Mouse (Mus musculus) left cerebral cortex, postnatal 4 days (tissue): ENCODE data around the gene Htr2b. TPM values are rescaled to one million over a fixed set of nuclear protein-coding genes. Genes with fewer than 3 reads are reported as not detected.
A peak's percentile ranks its signal among the peaks of the same experiment; 100 is the strongest.

Source experiments
- DNase-seq: peaks from one replicate; pipeline ENCODE4 v3.0.0-alpha.2; 2022
- intact Hi-C: fragments of 180-260 bp; cut with DNase I; formaldehyde crosslinking; loops from one replicate; pipeline ENCODE4 v1.15.1; 2025
- total RNA-seq, 2 experiments: library from RNA; stranded (reverse); gene quantifications; 2 replicates each; pipeline ENCODE4 v1.2.3; 2021

The Htr2b gene
- total RNA-seq, 2 experiments from 2014 or later: not detected

- no peak for DNase-seq
- intact Hi-C loops: no loop called here
Observed at GRCm38 (mm10) chr1:86105054-86105453, 6.7 kb downstream of the Htr2b start.

GRCm38 (mm10) chr1:86094413-86094812 is 17.4 kb downstream of the Htr2b start:
- intact Hi-C loops: no loop called here
- no peak for DNase-seq

DNA sequence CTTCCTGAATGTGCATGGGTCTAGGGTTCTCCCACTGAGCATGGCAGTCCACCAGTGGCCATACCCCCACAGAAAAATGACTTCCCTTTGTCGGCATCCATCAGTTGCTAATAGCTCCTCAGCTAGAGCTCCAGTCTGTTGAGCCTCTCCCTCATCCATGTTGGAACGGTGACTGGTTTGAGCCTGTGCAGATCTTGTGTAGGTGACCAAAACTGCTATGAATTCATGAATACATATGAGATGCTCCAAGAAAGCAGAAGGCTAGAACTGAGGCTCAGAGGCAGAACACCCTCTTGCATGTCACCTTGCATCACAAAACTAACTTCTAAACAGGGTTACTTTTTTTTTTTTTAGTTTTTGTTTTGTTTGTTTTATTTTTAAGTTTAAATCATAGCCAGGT is 35.2 kb downstream of the Htr2b start:
- intact Hi-C loops: loop anchor here (5.0 kb wide), 1 partner anchor 276 kb away; no protein-coding TSS in a partner anchor
- DNase-seq: no peak

DNA sequence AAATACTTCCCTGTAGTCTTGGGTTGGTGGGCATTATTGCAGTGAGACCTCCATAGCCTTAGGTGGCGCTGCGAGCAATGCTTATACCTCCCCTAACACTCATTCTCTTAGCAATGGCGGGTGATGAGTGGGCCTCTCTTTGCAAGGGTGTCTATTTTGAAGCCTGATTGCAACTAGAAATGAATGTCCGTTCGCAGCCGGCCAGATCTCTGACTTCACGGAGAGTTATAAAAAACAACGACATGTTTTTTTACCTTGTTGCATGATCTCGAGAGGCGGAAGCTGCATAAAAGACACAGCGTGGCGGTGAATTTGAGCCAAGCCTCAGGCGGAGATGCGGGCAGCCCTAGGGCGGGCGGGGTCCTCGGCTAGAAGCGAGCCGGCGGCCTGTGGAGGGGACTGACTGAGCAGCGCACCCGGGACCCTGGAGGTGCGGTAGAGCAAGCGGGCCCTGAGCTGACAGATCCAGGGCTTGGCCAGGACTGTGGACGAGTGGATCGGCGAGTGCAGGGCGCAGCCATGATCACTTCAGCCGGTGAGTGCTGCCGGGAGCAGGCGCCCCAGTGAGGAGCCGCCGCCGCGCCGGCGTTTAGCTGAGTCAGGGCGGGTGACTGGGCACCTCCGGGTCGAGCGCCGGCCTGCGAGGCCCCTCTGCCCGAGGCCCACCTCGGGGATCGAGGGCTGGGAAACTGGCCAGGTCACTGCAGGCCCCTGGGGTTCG is 47.3 kb downstream of the Htr2b start, which contains the start of gene Psmd1:
Psmd1 (plus strand) TSS at position 117 of the 721 bp plus-strand sequence.
- intact Hi-C loops: no loop called here
- DNase-seq: peak; percentile 90

DNA sequence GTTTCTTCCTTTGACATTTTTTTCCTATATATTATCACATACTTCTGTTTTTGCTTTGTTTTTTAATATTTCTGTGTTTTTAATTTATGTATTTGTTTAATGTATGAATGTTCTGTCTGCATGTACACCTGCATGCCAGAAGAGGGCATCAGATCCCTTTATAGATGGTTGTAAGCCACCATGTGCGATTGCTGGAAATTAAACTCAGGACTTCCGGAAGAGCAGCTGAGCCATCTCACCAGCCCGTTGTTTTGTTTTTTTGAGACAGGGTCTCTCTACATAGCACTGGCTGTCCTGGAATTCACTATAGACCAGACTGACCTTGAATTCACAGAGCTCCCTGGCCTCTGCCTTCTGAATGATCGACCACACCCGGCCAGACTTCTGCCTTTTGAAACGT is 49.2 kb downstream of the Htr2b start:
- intact Hi-C loops: no loop called here
- no peak for DNase-seq

DNA sequence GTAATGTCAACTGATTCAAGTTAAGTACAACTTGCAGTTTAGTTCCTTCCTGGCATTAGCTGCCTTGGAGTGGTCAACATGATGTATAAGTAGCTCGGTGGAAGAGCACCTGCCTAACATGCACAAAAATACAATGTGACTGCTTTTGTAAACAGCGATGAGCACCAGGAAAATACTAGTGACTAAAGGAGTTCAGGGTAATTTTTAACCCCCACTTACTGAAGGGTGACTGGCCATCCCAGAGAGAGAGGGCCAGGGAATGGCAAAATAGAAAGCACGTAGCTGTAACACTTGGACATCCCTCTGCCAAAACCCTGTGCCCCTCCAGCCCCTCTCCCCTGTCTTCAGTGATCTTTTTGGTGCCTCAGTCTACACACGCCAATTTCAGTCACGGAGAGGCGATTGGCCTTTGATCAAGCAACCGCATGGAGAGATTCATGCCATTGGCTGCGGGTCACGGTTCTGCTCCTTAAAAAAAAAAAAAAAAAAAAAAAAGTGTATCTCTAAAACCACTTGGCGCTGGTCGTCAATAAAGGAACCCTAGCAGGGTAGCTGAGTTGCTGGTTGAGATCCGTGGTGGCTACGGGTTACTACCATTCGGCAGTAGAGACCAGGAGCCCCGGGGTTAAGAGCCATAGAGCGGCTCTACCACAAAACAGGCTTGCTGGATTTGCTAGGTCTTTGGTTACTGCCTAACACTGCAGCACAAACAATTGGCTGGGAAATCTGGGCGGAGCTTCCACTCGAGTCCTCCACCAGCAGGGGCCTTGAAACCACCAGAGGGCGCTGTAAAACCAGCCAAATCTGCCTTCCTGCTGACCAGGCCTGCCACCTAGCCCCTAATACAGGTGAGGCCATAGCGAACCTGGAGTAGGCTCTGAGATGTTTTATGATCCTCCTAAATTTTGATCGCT is 52.7 kb downstream of the Htr2b start:
- intact Hi-C loops: no loop called here
- peak; percentile 95 for DNase-seq

DNA sequence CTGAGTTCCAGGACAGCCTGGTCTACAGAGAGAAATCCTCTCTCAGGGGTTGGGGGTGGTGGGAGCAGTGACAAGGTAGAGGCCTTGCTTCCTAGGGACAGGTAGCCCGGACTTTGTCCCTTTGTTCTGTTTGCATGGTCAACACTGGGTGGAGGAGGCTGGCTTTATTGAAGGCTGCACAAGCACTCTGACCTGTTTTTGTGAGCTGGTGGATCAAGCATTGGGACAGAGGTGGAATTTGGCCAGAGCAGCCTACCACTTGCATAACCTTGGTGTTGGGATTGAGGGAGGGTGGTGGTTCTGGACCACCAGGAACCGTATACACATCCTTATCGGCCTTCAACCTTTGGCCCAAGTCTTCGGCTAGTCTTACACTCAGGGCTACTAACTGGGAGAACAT is 55.5 kb downstream of the Htr2b start:
- no peak for DNase-seq
- intact Hi-C loops: no loop called here

DNA sequence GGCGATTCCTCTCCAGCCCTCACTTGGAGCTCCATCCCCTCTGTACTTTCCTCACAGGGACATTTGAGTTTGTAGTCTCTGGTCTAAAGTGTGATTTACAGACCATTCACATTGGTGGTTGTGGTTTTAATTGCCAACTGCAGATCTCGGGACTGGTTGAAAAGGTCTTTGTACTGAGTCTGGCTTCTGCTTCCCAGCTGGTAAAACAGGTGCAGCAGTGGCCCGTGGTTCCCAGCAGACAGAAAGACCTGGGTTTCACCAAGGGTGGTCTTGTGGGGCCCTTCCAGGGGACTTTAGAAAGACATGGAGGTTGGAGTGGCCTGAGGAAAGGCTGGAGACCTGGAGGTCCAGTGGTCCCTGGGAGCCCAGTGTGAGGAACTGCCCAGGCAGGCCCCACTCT is 56.8 kb downstream of the Htr2b start:
- DNase-seq: no peak
- intact Hi-C loops: no loop called here

DNA sequence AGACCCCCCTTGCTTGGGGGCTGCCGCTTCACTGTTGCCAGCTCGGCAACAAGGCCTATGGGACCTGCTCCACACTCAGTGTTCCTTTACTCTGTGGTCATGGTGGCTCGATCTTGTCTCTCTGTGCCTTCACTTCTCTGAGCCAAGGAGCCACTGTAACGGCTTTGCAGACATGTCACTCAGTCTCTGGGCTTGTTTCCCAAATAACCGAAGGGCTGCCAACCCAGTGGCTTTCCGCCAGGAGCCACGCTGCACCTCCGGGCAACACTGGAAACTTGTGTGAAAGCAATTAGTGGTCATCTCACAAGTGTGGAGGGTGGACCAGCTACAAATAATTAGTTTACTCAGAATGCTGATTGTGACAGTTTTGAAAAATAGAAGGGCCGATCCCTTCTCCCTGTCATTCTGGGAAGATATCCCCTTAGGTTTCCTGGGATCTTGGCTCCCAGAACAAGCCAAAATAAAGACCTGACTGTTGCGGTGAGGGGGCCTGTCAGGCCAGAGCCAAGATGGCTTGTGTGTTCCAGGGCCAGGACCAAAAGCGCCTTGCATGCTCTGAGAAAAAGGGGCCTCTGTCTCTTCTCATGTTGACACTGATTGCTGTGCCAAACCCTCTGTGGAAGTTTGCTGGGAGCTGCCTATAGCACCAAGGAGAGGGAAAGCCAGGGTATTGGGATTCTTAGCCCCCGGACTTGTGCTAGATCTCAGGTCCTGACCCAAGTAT is 58.4 kb downstream of the Htr2b start:
- peak; percentile 92 for DNase-seq
- intact Hi-C loops: no loop called here

Other genes starting within 250 kb of the Htr2b start
- gene Itm2c, start 217.7 kb downstream of the Htr2b start, total RNA-seq: 100 to 1,000 TPM; 111 to 124 TPM
- gene 4933407L21Rik, start 183.5 kb downstream of the Htr2b start, total RNA-seq: 1 to 10 TPM; 6.1 to 7.2 TPM
- gene Gpr55, start 151.0 kb downstream of the Htr2b start, total RNA-seq: under 1 TPM in 1 of 2 experiments, not detected in 1; 0.10 TPM
- under 1 TPM; 0.58 to 0.64 TPM for gene Spata3, start 95.2 kb downstream of the Htr2b start, total RNA-seq
- 10 to 100 TPM; 11.1 to 11.8 TPM for gene 2810459M11Rik, start 66.1 kb downstream of the Htr2b start, total RNA-seq
- gene Psmd1, start 47.6 kb downstream of the Htr2b start, total RNA-seq: 100 to 1,000 TPM; 134 to 135 TPM
- gene Gm21972, start 21.7 kb upstream of the Htr2b start, total RNA-seq: 1 to 10 TPM; 4.0 to 4.4 TPM
- 10 to 100 TPM; 32.7 to 36.7 TPM for gene Armc9, start 42.8 kb upstream of the Htr2b start, total RNA-seq
- gene B3gnt7, start 190.9 kb upstream of the Htr2b start, total RNA-seq: 10 to 100 TPM; 10.0 to 10.6 TPM
- gene Ncl, start 247.4 kb upstream of the Htr2b start, total RNA-seq: 100 to 1,000 TPM; 232 to 249 TPM